Mouse (Mus musculus) thymus, adult 2 months (tissue): ENCODE results near the gene Col8a1.

ENCODE experiments used
- CTCF ChIP-seq: fragments of 200-500 bp; IDR thresholded peaks from 2 replicates; pipeline ENCODE4 v1.5.1; 2012; ENCODE audit warnings: mild to moderate bottlenecking, control low read depth, low read length, moderate library complexity, borderline replicate concordance; ENCODE audit not compliant: control insufficient read depth, poor library complexity, insufficient read depth; ENCODE audit errors: extremely low read depth
- POLR2A ChIP-seq: fragments of 200-500 bp; IDR thresholded peaks from 2 replicates; pipeline ENCODE4 v1.6.1; 2012; ENCODE audit warnings: mild to moderate bottlenecking, low read length, control low read depth, moderate library complexity; ENCODE audit not compliant: control insufficient read depth, poor library complexity, insufficient read depth; ENCODE audit errors: extremely low read depth

DNA sequence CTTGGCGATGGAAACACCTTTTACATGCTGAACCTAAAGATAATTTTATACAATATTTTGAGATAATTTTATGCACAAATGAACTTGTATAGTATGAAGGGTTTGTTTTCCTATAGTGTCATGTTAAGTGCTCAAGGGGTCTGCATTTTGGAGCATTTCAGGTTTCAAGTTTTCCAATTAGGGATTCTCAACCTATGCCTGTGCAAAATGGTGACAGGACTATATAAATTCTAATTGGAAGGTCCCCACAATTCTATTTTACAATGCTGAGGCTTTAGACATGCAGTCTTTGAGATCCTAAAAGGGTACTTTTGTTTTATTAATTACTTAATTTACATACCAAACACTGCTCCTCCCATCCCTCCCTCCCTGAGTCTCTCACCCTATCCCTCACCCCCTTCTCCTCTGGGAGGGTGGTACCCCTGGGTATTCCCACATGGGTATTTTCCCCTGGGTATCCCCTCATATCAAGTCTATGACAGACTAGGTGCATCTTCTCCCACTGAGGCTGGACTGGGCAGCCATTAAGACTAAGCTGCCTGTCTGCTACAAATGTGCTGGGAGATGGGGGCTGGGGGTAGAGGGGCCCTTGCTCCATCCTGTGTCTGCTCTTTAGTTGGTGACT, 178.7 kb downstream of the Col8a1 start:
- TF ChIP-seq CTCF (no peak), POLR2A (no peak)
